Mouse (Mus musculus): Measurements from ENCODE around the gene 2510002D24Rik. TPM values are rescaled to one million over a fixed set of nuclear protein-coding genes. Genes with fewer than 3 reads are reported as not detected.

Gene 2510002D24Rik
- total RNA-seq (2023): 1 to 10 TPM; 6.6 to 9.2 TPM

GRCm38 (mm10) chr16:18836468-18837208 is at the start of gene 2510002D24Rik, which contains the start of gene Gm28539:
2510002D24Rik (plus strand) TSS chr16:18836578.
Gm28539 (plus strand) TSS chr16:18836584.

GRCm38 (mm10) chr16:18811468-18812384 is 24.7 kb upstream of the 2510002D24Rik start, which contains the start of the genes Ufd1 and Cdc45:
Ufd1 (plus strand) TSS chr16:18811779.
Cdc45 (minus strand) TSS chr16:18811987.

GRCm38 (mm10) chr16:18876442-18877308 is 40.3 kb downstream of the 2510002D24Rik start, which contains the start of the genes Mrpl40 and Hira:
Mrpl40 (minus strand) TSS chr16:18876862.
Hira (plus strand) TSS chr16:18877037.

Other genes starting within 250 kb of the 2510002D24Rik start
- not detected for gene Tbx1, start 245.9 kb upstream of the 2510002D24Rik start, total RNA-seq (2023)
- under 1 TPM in 1 of 2 experiments, not detected in 1; 0.86 TPM for gene Gp1bb, start 214.2 kb upstream of the 2510002D24Rik start, total RNA-seq (2023)
- gene Gm49601, start 210.2 kb upstream of the 2510002D24Rik start, total RNA-seq (2023): 10 to 100 TPM; 57.0 to 57.7 TPM
- gene Sept5, start 206.6 kb upstream of the 2510002D24Rik start, total RNA-seq (2023): 100 to 1,000 TPM; 177 to 200 TPM
- under 1 TPM in 1 of 2 experiments, not detected in 1; 0.35 TPM for gene Cldn5, start 59.7 kb upstream of the 2510002D24Rik start, total RNA-seq (2023)
- 10 to 100 TPM; 61.3 to 67.0 TPM for gene Ufd1, start 24.8 kb upstream of the 2510002D24Rik start, total RNA-seq (2023)
- gene Cdc45, start 24.6 kb upstream of the 2510002D24Rik start, total RNA-seq (2023): 10 to 100 TPM; 36.6 to 36.7 TPM
- 1 to 10 TPM; 3.6 to 7.0 TPM for gene Gm28539, start within 50 bp of the 2510002D24Rik start, total RNA-seq (2023)
- gene Mrpl40, start 40.3 kb downstream of the 2510002D24Rik start, total RNA-seq (2023): 10 to 100 TPM; 25.3 to 27.8 TPM
- 10 to 100 TPM; 45.9 to 50.2 TPM for gene Hira, start 40.5 kb downstream of the 2510002D24Rik start, total RNA-seq (2023)